Mouse (Mus musculus) forebrain, embryonic 15.5 days (tissue): ENCODE measurements around the gene Kcnk10. TPM values are rescaled to one million over a fixed set of nuclear protein-coding genes. Genes with fewer than 3 reads are reported as not detected.
"Not testable (repeated sequence)": the region's sequence is repeated elsewhere in the genome, so short reads cannot be mapped to it uniquely, and the experiment has no call there.

ENCODE experiments used
- ATAC-seq: fragments of 200-750 bp; cut with Nextera tagmentation; replicated peaks from 2 replicates; pipeline ENCODE4 v1.8.0; 2017; ENCODE audit warnings: mild to moderate bottlenecking, moderate TSS enrichment, moderate library complexity
- H3K27ac ChIP-seq: fragments of 300-500 bp; sonication (generic); replicated peaks from 2 replicates; pipeline ENCODE4 v1.5.1; 2015; ENCODE audit warnings: mild to moderate bottlenecking, inconsistent platforms
- H3K27me3 ChIP-seq: fragments of 300-500 bp; sonication (generic); 2 replicates; pipeline ENCODE4 v1.6.1; 2015; ENCODE audit warnings: inconsistent platforms
- H3K36me3 ChIP-seq: fragments of 300-500 bp; sonication (generic); 2 replicates; pipeline ENCODE4 v1.6.1; 2015; ENCODE audit warnings: mild to moderate bottlenecking, inconsistent platforms
- H3K4me1 ChIP-seq: fragments of 300-500 bp; sonication (generic); 2 replicates; pipeline ENCODE4 v1.6.1; 2015; ENCODE audit warnings: inconsistent platforms
- H3K4me2 ChIP-seq: fragments of 300-500 bp; sonication (generic); replicated peaks from 2 replicates; pipeline ENCODE4 v1.6.1; 2015; ENCODE audit warnings: mild to moderate bottlenecking, inconsistent platforms
- H3K4me3 ChIP-seq: fragments of 300-500 bp; sonication (generic); 2 replicates; pipeline ENCODE4 v1.5.1; 2015; ENCODE audit warnings: mild to moderate bottlenecking, inconsistent platforms
- H3K9ac ChIP-seq: fragments of 300-500 bp; sonication (generic); replicated peaks from 2 replicates; pipeline ENCODE4 v1.6.1; 2015; ENCODE audit warnings: mild to moderate bottlenecking, inconsistent platforms
- H3K9me3 ChIP-seq: fragments of 300-500 bp; sonication (generic); 2 replicates; pipeline ENCODE4 v1.6.1; 2016; ENCODE audit warnings: inconsistent platforms
- WGBS: fragments of 180-500 bp; shearing (Covaris S2); methylation state at CpG from one replicate; pipeline ENCODE4 v1.1.7; 2015; ENCODE audit warnings: mixed read lengths; 5-methylcytosine and 5-hydroxymethylcytosine counted together
- polyA plus RNA-seq: library from polyadenylated mRNA; unstranded; fragments of >200 nt; fragmentation: Nextera tagmentation; extraction: Ambion mirVana; gene quantifications from 2 replicates; pipeline ENCODE4 v1.2.1, GENCODE M21; 2015

The Kcnk10 gene
- 51.7 and 52.1 TPM in 2 replicates for polyA plus RNA-seq

DNA sequence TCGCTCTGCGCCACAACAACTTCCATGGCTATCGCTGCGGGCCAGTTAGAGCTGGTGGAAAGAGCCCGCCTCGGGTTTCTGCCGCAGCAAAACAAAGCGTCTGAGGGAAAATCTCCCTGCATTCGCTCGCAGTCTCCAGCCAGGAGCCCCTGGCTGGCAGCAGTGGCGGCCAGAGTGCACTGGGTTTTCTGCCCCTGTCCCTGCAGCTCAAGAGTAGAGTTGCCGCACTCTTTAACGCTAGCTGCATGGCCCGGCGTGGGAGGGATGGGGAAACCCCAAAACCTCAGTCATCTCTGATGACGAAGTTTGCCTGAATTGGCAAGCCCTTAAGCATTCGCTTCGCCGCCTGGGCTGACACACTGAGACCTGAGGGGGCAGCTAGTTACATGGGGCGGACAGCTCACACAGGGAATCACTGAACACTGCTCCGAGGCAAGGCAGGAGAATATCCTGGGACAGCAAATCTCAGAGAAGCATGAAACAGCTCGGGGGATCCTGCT, at the start of gene Kcnk10:
Gene Kcnk10 (minus strand): TSS at position 450 of the 500 bp plus-strand sequence.
- H3K9ac ChIP-seq, result peak within 1 kb of the TSS; percentile 74
- ATAC-seq, result no peak
- H3K4me2 ChIP-seq, result peak within 1 kb of the TSS; percentile 93
- peak within 1 kb of the TSS; percentile 73 for H3K27ac ChIP-seq
- peak within 1 kb of the TSS; percentile 48 for H3K4me3 ChIP-seq
- H3K27me3 ChIP-seq, result no peaks in the 10 kb centered on the region
- no peaks in the 10 kb centered on the region for H3K36me3 ChIP-seq
- WGBS, result 1% methylated on average over 22 of the region's 22 CpGs
- no peaks in the 10 kb centered on the region for H3K9me3 ChIP-seq
- H3K4me1 ChIP-seq, result peaks cover 33% of the 10 kb centered on the region

DNA sequence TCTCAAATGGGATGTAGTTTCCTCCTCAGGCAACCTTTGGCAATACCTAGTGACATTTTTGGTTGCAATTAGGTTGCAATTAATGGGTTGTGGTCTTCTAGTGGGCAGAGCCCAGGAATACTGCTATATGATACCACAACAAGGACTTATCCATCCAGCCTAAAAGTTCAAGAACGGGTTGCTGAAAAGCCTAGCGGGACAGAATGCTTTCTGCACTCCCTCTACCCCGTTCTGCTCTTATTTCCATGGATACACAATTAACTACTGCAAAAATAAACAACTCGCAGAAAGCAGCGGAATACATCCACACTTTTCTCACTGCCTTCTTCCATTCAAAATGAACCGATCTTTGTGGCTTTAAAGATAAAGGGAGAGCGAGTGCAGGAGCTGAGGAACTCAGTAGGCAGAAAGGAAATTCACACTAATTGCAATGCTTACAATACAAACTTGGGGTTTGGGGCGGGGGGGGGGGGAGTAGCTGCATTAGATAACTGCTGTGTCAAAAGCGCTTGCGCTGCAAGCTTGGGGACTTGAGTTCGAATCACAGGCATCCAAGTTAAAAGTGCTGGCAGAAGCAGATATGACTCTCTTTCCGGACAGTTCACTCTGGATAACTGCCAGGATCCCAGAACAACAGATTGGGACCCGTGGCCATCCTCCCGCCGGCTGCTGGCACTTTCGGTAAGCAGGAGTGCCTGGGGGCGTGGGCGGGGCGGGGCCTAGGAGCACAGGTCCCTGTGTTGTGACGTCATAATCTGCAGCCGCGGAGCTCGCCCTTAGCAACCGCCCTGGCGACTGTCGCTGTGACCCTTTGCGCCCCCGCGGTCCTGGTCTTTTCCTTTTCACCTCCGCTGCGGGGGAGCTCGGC, 49.5 kb upstream of the Kcnk10 start, which contains the start of gene Spata7:
Gene Spata7 (plus strand): TSS at position 766 of the 868 bp plus-strand sequence.
- peak within 1 kb of the TSS; percentile 78 for H3K9ac ChIP-seq
- H3K4me3 ChIP-seq, result peak within 1 kb of the TSS; percentile 67
- peak within 1 kb of the TSS; percentile 61 for H3K27ac ChIP-seq
- ATAC-seq, result peak; percentile 94
- H3K36me3 ChIP-seq, result no peaks in the 10 kb centered on the region; the same call in 1 of the 2 replicates
- 1% methylated on average over 32 of the region's 32 CpGs for WGBS
- peaks cover 5% of the 10 kb centered on the region; the same call in 1 of the 2 replicates for H3K9me3 ChIP-seq
- peak within 1 kb of the TSS; percentile 68 for H3K4me2 ChIP-seq
- no peaks in the 10 kb centered on the region for H3K27me3 ChIP-seq
- H3K4me1 ChIP-seq, result peaks cover 12% of the 10 kb centered on the region

DNA sequence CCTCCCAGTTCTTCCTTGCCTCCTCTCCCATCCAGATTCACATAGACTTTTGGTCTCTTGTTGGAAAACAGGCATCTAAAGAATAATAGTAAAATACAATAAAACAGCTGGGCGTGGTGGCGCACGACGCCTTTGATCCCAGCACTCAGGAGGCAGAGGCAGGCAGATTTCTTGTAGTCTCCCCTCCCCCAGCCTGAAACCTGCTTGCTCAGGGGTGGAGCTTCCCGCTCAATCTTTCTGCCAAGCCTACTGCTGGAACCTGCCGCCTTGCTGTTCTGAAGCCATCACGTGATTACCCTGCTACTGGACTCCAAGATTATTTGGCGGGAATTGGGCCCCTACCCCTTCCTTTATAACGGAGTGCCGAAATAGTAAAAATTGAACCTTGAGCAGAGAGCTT, 45.2 kb upstream of the Kcnk10 start:
- H3K9me3 ChIP-seq, H3K4me2 ChIP-seq, H3K4me1 ChIP-seq, H3K36me3 ChIP-seq, ATAC-seq, H3K27me3 ChIP-seq, H3K4me3 ChIP-seq, H3K27ac ChIP-seq, H3K9ac ChIP-seq: not testable (repeated sequence)
- WGBS, result 89% methylated on average over 10 of the region's 10 CpGs

DNA sequence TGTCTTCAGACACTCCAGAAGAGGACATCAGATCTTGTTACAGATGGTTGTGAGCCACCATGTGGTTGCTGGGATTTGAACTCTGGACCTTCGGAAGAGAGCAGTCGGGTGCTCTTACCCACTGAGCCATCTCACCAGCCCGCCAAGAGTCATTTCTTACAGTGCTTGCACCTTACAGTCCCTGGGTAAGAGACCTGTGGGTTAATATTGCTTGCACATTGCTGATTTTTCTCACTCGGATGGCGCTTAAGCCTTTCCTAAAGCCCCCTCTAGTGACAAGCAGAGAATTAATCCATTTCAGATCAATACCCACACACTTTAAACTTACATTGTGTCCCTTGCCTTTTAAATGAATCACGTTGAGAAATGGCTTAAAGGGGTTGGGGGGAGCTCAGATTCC, 42.8 kb upstream of the Kcnk10 start:
- peak; percentile 74; the same call in 1 of the 2 replicates for ATAC-seq
- H3K9ac ChIP-seq, H3K4me2 ChIP-seq, H3K4me3 ChIP-seq, H3K27ac ChIP-seq, H3K27me3 ChIP-seq, H3K36me3 ChIP-seq, H3K9me3 ChIP-seq, H3K4me1 ChIP-seq: not testable (repeated sequence)
- WGBS, result 31% methylated on average over 6 of the region's 6 CpGs

DNA sequence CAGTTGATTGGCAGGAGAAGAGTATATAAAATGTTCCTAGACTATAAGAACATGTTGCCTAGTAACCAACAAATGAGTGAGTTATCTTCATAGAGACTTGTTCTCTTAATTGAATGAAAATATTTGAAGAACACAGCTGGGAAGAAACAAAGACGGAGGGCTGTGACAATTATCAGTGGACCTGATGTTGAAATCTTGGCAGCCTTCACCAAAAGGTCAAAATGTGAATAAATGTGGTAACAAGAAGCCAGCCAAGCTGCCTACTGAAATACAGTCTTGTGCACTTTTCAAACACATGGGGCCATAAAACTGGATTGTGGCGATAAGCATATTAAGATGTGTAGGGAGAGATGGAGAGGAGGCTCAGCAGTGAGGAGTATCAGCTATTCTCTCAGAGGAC, 41.4 kb upstream of the Kcnk10 start:
- no peak overlapping the region for H3K4me2 ChIP-seq
- ATAC-seq, result no peak
- no peaks in the 10 kb centered on the region for H3K36me3 ChIP-seq
- no peaks in the 10 kb centered on the region for H3K9me3 ChIP-seq
- WGBS, result 48% methylated on average over 2 of the region's 2 CpGs
- H3K27ac ChIP-seq, result no peak overlapping the region
- H3K4me1 ChIP-seq, result peaks cover 6% of the 10 kb centered on the region
- H3K4me3 ChIP-seq, result no peak overlapping the region
- H3K9ac ChIP-seq, result no peak overlapping the region
- no peaks in the 10 kb centered on the region for H3K27me3 ChIP-seq

DNA sequence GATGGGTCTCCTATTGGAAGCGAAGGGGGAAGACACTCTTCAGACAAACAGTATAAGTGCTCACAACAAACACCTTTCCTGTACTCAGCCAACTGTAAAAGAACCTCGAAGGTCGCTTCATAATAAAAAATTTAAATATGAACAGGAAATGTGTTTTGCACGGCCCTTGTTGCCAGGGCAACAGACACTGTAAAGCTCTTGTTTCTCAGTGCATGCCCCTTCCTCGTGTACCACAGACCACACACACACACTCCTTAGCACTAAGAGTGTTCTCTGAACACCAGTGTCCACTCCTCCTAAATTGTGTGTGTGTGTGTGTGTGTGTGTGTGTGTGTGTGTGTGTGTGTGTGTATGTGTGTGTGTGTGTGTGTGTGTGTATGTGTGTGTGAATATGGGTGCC, 37.6 kb upstream of the Kcnk10 start:
- H3K9me3 ChIP-seq, result no peaks in the 10 kb centered on the region

DNA sequence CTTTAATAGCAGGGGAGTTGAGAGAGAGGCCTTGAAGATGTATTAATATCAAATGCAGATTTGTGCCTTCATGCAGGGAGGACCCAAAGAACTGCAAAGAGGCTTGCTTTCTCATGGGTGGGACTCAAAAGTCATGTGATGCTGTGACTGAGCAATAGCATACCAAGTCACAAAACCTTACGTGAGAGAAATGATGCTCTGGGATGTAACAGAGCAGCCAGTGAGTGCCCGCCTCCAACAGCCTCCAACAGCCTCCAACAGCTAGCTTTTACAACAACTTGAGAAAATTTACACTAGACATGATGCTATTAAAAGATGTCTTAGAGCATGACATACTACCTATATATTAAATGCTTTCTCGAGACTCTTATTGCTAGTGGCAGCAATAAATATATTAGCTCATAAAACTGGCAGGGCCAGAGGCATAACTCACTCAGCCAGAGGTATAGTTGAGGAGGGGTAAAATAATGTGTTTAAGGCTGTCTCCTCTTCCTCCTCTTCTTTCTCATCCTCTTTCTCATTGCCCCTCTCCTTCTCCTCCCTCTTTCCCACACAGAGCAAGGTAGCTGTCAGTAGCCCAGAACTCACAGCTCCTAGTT, 36.9 kb upstream of the Kcnk10 start:
- Histone ChIP-seq H3K4me2 (no peak overlapping the region), H3K4me3 (no peak overlapping the region), H3K4me1 (peaks cover 6% of the 10 kb centered on the region), H3K27me3 (no peaks in the 10 kb centered on the region), H3K36me3 (no peaks in the 10 kb centered on the region), H3K9me3 (no peaks in the 10 kb centered on the region), H3K9ac (no peak overlapping the region), H3K27ac (no peak overlapping the region)
- 0 out of 2 replicates have a peak, but pooled peaks have one; percentile 38 for ATAC-seq
- WGBS, result 80% methylated on average over 3 of the region's 3 CpGs

More for the DNA sequence above, 37.6 kb upstream of the Kcnk10 start:
- Histone ChIP-seq H3K9ac (no peak overlapping the region), H3K4me1 (peaks cover 6% of the 10 kb centered on the region), H3K4me3 (no peak overlapping the region), H3K4me2 (no peak overlapping the region), H3K27me3 (no peaks in the 10 kb centered on the region), H3K27ac (no peak overlapping the region), H3K36me3 (no peaks in the 10 kb centered on the region)
- 36% methylated on average over 5 of the region's 5 CpGs for WGBS
- ATAC-seq, result no peak

DNA sequence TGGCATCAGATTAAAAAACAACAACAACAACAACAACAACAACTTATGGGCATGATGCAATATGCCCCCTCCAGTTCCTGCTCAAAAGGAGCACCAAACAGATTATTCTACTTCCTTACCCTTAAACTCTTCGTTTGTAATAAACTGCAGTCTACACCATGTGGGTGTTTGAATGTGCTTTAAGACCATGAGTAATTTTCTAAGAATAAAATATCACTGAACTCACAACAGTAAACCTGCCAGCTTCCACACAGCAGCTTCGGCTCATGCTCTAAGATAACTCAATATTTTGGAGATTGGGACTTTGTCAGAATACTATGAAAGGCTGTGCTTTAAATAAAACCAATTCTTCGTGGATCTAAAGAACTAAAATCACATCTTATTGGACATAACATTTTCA, 32.2 kb upstream of the Kcnk10 start:
- Histone ChIP-seq H3K9me3 (no peaks in the 10 kb centered on the region), H3K4me1 (peaks cover 1% of the 10 kb centered on the region), H3K9ac (no peak overlapping the region), H3K27ac (no peak overlapping the region), H3K27me3 (no peaks in the 10 kb centered on the region), H3K4me3 (no peak overlapping the region), H3K36me3 (no peaks in the 10 kb centered on the region), H3K4me2 (no peak overlapping the region)
- ATAC-seq, result no peak
- WGBS, result 73% methylated on average over 3 of the region's 3 CpGs

DNA sequence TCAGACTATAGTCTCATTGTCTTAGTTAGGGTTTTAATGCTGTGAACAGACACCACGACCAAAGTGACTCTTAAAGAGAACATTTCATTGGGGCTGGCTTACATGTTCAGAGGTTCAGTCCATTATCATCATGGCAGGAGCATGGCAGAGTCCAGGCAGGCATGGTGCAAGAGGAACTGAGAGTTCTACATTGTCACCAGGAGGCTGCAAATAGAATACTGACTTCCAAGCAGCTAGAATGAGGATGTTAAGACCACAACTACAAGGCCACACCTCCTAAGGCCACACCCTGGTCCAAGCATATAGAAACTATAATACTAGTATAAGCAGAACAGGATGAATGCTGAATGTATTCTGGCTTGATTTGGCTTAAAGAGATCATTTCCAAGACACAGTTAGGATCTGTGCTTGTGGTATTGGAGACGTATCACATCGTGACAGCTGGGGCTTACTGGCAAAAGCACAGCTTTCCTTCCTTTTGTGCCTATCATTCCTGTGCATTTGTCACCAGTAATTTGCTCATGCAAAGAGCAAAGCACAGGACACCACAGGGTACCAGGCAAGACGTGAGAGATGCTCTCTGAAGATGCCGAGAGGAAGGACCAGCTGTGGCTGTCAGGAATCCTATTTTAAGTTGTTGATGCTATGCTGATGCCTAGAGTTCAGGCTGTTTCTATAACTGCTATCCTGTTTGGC, 28.6 kb upstream of the Kcnk10 start:
- no peaks in the 10 kb centered on the region for H3K36me3 ChIP-seq
- H3K4me2 ChIP-seq, result no peak overlapping the region
- H3K27ac ChIP-seq, result no peak overlapping the region
- H3K4me1 ChIP-seq, result peaks cover 4% of the 10 kb centered on the region
- H3K27me3 ChIP-seq, result no peaks in the 10 kb centered on the region
- no peak overlapping the region for H3K4me3 ChIP-seq
- H3K9me3 ChIP-seq, result no peaks in the 10 kb centered on the region
- WGBS, result 50% methylated on average over 5 of the region's 5 CpGs
- ATAC-seq, result no peak
- no peak overlapping the region for H3K9ac ChIP-seq

DNA sequence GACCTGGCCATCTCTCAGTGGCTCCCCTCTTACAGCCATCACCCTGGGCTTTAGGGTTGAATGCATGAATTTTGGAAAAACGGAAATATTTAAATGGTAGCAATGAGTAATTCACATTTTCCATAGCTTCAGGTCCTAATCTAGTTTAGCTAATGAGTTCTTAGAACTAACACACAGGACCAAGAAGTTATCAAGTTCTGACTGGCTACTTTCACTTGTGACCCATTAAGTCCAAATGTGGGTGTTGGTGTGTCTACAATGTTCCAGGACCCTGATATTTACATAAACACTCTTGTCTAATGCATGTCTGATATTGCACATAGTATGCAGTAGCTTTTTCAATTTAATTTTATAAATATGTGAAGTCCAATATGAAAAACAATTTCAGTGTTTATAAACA, 27.2 kb upstream of the Kcnk10 start:
- no peaks in the 10 kb centered on the region for H3K36me3 ChIP-seq
- ATAC-seq, result no peak
- H3K9ac ChIP-seq, result no peak overlapping the region
- no peak overlapping the region for H3K4me3 ChIP-seq
- no peak overlapping the region for H3K27ac ChIP-seq
- 78% methylated on average over 1 of the region's 1 CpGs for WGBS
- no peaks in the 10 kb centered on the region for H3K9me3 ChIP-seq
- peaks cover 11% of the 10 kb centered on the region for H3K4me1 ChIP-seq
- H3K4me2 ChIP-seq, result no peak overlapping the region
- no peaks in the 10 kb centered on the region for H3K27me3 ChIP-seq

DNA sequence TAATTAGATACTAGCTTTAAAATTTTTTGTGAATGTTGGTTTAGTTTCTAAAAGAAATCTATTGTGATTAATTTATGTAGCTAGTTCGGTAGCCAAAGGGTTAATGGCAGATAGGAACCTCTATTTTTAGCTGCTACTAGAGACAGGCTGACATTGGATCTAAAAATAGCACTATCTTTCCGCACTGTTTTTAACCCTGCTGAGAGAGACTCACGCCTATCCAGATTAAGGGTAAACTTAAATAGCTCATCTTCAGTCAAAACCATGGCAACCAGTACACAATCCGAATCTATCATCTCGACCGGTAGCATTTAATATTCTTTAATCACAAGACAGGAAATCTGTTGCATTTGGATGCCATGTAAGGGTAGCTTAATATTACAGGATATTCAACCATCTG, 24.0 kb upstream of the Kcnk10 start:
- Histone ChIP-seq H3K4me1 (peaks cover 11% of the 10 kb centered on the region), H3K27me3 (no peaks in the 10 kb centered on the region), H3K4me2 (no peak overlapping the region; the same call in 1 of the 2 replicates), H3K4me3 (no peak overlapping the region), H3K27ac (no peak overlapping the region; the same call in 1 of the 2 replicates), H3K36me3 (no peaks in the 10 kb centered on the region), H3K9ac (no peak overlapping the region), H3K9me3 (peaks cover 7% of the 10 kb centered on the region; the same call in 1 of the 2 replicates)
- ATAC-seq, result peak; percentile 85
- 37% methylated on average over 6 of the region's 6 CpGs for WGBS

DNA sequence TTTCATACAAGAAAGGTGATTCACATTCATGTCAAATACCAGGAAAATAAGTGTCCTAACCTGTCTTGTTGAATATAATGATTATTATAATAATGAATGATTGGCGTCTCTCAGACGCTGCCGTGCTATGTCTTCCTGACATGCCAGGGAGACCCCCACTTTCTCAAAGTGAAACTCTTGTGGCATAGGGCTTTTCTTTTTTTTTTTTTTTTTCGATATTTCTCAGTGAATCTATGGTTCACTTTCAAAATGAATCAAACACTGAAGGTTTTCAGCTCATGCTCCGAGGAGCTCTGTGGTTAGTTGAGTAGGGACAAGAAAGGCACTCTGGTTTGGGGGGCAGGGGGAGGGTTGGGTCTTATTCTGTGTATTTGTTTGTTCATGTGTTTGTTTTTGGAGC, 22.8 kb upstream of the Kcnk10 start:
- Histone ChIP-seq H3K4me3 (no peak overlapping the region), H3K9me3 (peaks cover 7% of the 10 kb centered on the region; the same call in 1 of the 2 replicates), H3K36me3 (no peaks in the 10 kb centered on the region), H3K4me1 (peaks cover 11% of the 10 kb centered on the region), H3K27me3 (no peaks in the 10 kb centered on the region), H3K4me2 (no peak overlapping the region), H3K9ac (no peak overlapping the region), H3K27ac (no peak overlapping the region)
- WGBS, result 86% methylated on average over 5 of the region's 5 CpGs
- ATAC-seq, result no peak
